Mouse (Mus musculus) intestine, embryonic 14.5 days (tissue): Measurements from ENCODE around the gene Smtnl1. TPM values are rescaled to one million over a fixed set of nuclear protein-coding genes. Genes with fewer than 3 reads are reported as not detected.

Source experiments
- ATAC-seq: fragments of 200-750 bp; cut with Nextera tagmentation; replicated peaks from 2 replicates; pipeline ENCODE4 v1.8.0; 2017; ENCODE audit warnings: low read depth, moderate number of reproducible peaks, moderate TSS enrichment, moderate library complexity; ENCODE audit not compliant: low FRiP score, low TSS enrichment
- DNase-seq: peaks from one replicate; pipeline ENCODE4 v3.0.0-alpha.2; 2018; ENCODE audit warnings: low spot score
- H3K27ac ChIP-seq: fragments of 300-500 bp; sonication (generic); 2 replicates; pipeline ENCODE4 v1.5.1; 2014; ENCODE audit warnings: low read depth, mild to moderate bottlenecking, control low read depth
- H3K27me3 ChIP-seq: fragments of 300-500 bp; sonication (generic); replicated peaks from 2 replicates; pipeline ENCODE4 v1.6.1; 2014; ENCODE audit warnings: low read length, control low read depth; ENCODE audit not compliant: control insufficient read depth, insufficient read depth
- H3K36me3 ChIP-seq: fragments of 300-500 bp; sonication (generic); 2 replicates; pipeline ENCODE4 v1.6.1; 2014; ENCODE audit warnings: low read length, control low read depth; ENCODE audit not compliant: control insufficient read depth, insufficient read depth
- H3K4me1 ChIP-seq: fragments of 300-500 bp; sonication (generic); replicated peaks from 2 replicates; pipeline ENCODE4 v1.6.1; 2014; ENCODE audit warnings: low read length, control low read depth, mixed read lengths; ENCODE audit not compliant: control insufficient read depth, insufficient read depth
- H3K4me2 ChIP-seq: fragments of 300-500 bp; sonication (generic); 2 replicates; pipeline ENCODE4 v1.6.1; 2014; ENCODE audit warnings: low read length
- H3K4me3 ChIP-seq: fragments of 300-500 bp; sonication (generic); 2 replicates; pipeline ENCODE4 v1.5.1; 2014; ENCODE audit warnings: low read depth, low read length, control low read depth, mixed read lengths
- H3K9ac ChIP-seq: fragments of 300-500 bp; sonication (generic); 2 replicates; pipeline ENCODE4 v1.6.1; 2014; ENCODE audit warnings: mild to moderate bottlenecking, low read length
- H3K9me3 ChIP-seq: fragments of 300-500 bp; sonication (generic); 2 replicates; pipeline ENCODE4 v1.6.1; 2016; ENCODE audit warnings: low read length, control low read depth; ENCODE audit not compliant: control insufficient read depth
- WGBS: fragments of 180-500 bp; shearing (Covaris S2); extraction: QIAGEN DNeasy Blood & Tissue Kit; methylation state at CpG from one replicate; pipeline ENCODE4 v1.1.7; 2014; 5-methylcytosine and 5-hydroxymethylcytosine counted together
- polyA plus RNA-seq: library from polyadenylated mRNA; unstranded; fragments of >200 nt; fragmentation: Nextera tagmentation; extraction: Ambion mirVana; gene quantifications from 2 replicates; pipeline ENCODE4 v1.2.1, GENCODE M21; 2014

Smtnl1 gene
- polyA plus RNA-seq, 1 experiment from 2014 or later, result not detected

GRCm38 (mm10) chr2:84858551-84858950, 36.1 kb upstream of the Smtnl1 start:
- no peak overlapping the region for H3K9ac ChIP-seq
- no peaks in the 10 kb centered on the region for H3K27me3 ChIP-seq
- no peaks in the 10 kb centered on the region for H3K4me1 ChIP-seq
- WGBS, result 91% methylated on average over 1 of the region's 1 CpGs
- ATAC-seq (no peak), DNase-seq (no peak)
- no peak overlapping the region for H3K4me3 ChIP-seq
- H3K4me2 ChIP-seq, result no peak overlapping the region
- peaks cover 85% of the 10 kb centered on the region for H3K36me3 ChIP-seq
- H3K9me3 ChIP-seq, result no peaks in the 10 kb centered on the region
- no peak overlapping the region for H3K27ac ChIP-seq

- peaks cover 80% of the 10 kb centered on the region for H3K36me3 ChIP-seq
- H3K9ac ChIP-seq, result no peak overlapping the region
- WGBS, result 60% methylated on average over 2 of the region's 2 CpGs
- no peak overlapping the region for H3K4me2 ChIP-seq
- no peak overlapping the region for H3K4me3 ChIP-seq
- DNase-seq (peak; percentile 69), ATAC-seq (peak; percentile 63; the same call in 1 of the 2 replicates)
- H3K27ac ChIP-seq, result no peak overlapping the region
- peaks cover 7% of the 10 kb centered on the region; the same call in 1 of the 2 replicates for H3K4me1 ChIP-seq
- H3K9me3 ChIP-seq, result no peaks in the 10 kb centered on the region
- no peaks in the 10 kb centered on the region for H3K27me3 ChIP-seq
These were observed 33.3 kb upstream of the Smtnl1 start for GRCm38 (mm10) chr2:84855732-84856131.

- no peak overlapping the region for H3K27ac ChIP-seq
- WGBS, result 40% methylated on average over 23 of the region's 23 CpGs
- peak overlapping the region; percentile 38 for H3K4me2 ChIP-seq
- ATAC-seq (peak; percentile 77), DNase-seq (no peak)
- peaks cover 12% of the 10 kb centered on the region; the same call in 1 of the 2 replicates for H3K4me1 ChIP-seq
- H3K9me3 ChIP-seq, result no peaks in the 10 kb centered on the region
- H3K4me3 ChIP-seq, result no peak overlapping the region
- peaks cover 72% of the 10 kb centered on the region for H3K36me3 ChIP-seq
- H3K9ac ChIP-seq, result no peak overlapping the region
- no peaks in the 10 kb centered on the region for H3K27me3 ChIP-seq
These were observed 28.9 kb upstream of the Smtnl1 start for GRCm38 (mm10) chr2:84851130-84852040.

GRCm38 (mm10) chr2:84850407-84851129, 28.1 kb upstream of the Smtnl1 start:
- Histone ChIP-seq H3K4me2 (peak overlapping the region; percentile 38), H3K9ac (no peak overlapping the region), H3K4me1 (peaks cover 12% of the 10 kb centered on the region; the same call in 1 of the 2 replicates), H3K27me3 (no peaks in the 10 kb centered on the region), H3K36me3 (peaks cover 76% of the 10 kb centered on the region), H3K4me3 (no peak overlapping the region), H3K27ac (no peak overlapping the region), H3K9me3 (no peaks in the 10 kb centered on the region)
- no peak; the same call in 1 of the 2 replicates for ATAC-seq
- DNase-seq, result no peak
- 52% methylated on average over 7 of the region's 7 CpGs for WGBS

GRCm38 (mm10) chr2:84845226-84845625, 22.8 kb upstream of the Smtnl1 start:
- ATAC-seq (no peak), DNase-seq (no peak)
- H3K9ac ChIP-seq, result no peak overlapping the region
- no peaks in the 10 kb centered on the region for H3K27me3 ChIP-seq
- H3K36me3 ChIP-seq, result peaks cover 39% of the 10 kb centered on the region
- H3K9me3 ChIP-seq, result no peaks in the 10 kb centered on the region
- H3K4me3 ChIP-seq, result no peak overlapping the region
- WGBS, result 81% methylated on average over 1 of the region's 1 CpGs
- H3K4me1 ChIP-seq, result peaks cover 16% of the 10 kb centered on the region
- no peak overlapping the region for H3K4me2 ChIP-seq
- H3K27ac ChIP-seq, result no peak overlapping the region

- DNase-seq, result no peak
- Histone ChIP-seq H3K9ac (no peak overlapping the region), H3K4me3 (no peak overlapping the region), H3K27me3 (peaks cover 4% of the 10 kb centered on the region; the same call in 1 of the 2 replicates), H3K9me3 (no peaks in the 10 kb centered on the region), H3K4me2 (no peak overlapping the region), H3K4me1 (peaks cover 20% of the 10 kb centered on the region), H3K27ac (no peak overlapping the region), H3K36me3 (peaks cover 23% of the 10 kb centered on the region)
- 79% methylated on average over 6 of the region's 6 CpGs for WGBS
- no peak for ATAC-seq
These were observed 21.2 kb upstream of the Smtnl1 start for GRCm38 (mm10) chr2:84843654-84844053.

GRCm38 (mm10) chr2:84841905-84842304, 19.5 kb upstream of the Smtnl1 start:
- no peak for DNase-seq
- Histone ChIP-seq H3K4me1 (peaks cover 22% of the 10 kb centered on the region), H3K36me3 (peaks cover 15% of the 10 kb centered on the region; the same call in 1 of the 2 replicates), H3K4me3 (peak overlapping the region; percentile 72; the same call in 1 of the 2 replicates), H3K27ac (no peak overlapping the region), H3K4me2 (peak overlapping the region; percentile 95), H3K9me3 (no peaks in the 10 kb centered on the region), H3K27me3 (peaks cover 6% of the 10 kb centered on the region; the same call in 1 of the 2 replicates), H3K9ac (no peak overlapping the region)
- ATAC-seq, result no peak

- DNase-seq, result no peak
- peak overlapping the region; percentile 95 for H3K4me2 ChIP-seq
- peak overlapping the region; percentile 76 for H3K9ac ChIP-seq
- peaks cover 22% of the 10 kb centered on the region for H3K4me1 ChIP-seq
- peak overlapping the region; percentile 94 for H3K27ac ChIP-seq
- 0 out of 2 replicates have a peak, but pooled peaks have one; percentile 6 for ATAC-seq
- H3K9me3 ChIP-seq, result no peaks in the 10 kb centered on the region
- peak overlapping the region; percentile 72 for H3K4me3 ChIP-seq
- 5% methylated on average over 17 of the region's 17 CpGs for WGBS
- H3K27me3 ChIP-seq, result peaks cover 6% of the 10 kb centered on the region; the same call in 1 of the 2 replicates
- peaks cover 6% of the 10 kb centered on the region; the same call in 1 of the 2 replicates for H3K36me3 ChIP-seq
These were observed 18.5 kb upstream of the Smtnl1 start for GRCm38 (mm10) chr2:84840748-84841563.
